Mouse (Mus musculus) hindbrain, embryonic 14.5 days (tissue): ENCODE measurements around the gene Tmem115. TPM values are rescaled to one million over a fixed set of nuclear protein-coding genes. Genes with fewer than 3 reads are reported as not detected.

ENCODE experiments used
- ATAC-seq: fragments of 200-750 bp; cut with Nextera tagmentation; 2 replicates; pipeline ENCODE4 v1.8.0; 2017; ENCODE audit warnings: moderate number of reproducible peaks, mild to moderate bottlenecking, moderate TSS enrichment, moderate library complexity; ENCODE audit not compliant: low FRiP score
- DNase-seq: peaks from one replicate; pipeline ENCODE4 v3.0.0-alpha.2; 2015; ENCODE audit warnings: low spot score
- H3K27ac ChIP-seq: fragments of 300-500 bp; sonication (generic); 2 replicates; pipeline ENCODE4 v1.5.1; 2014; ENCODE audit warnings: mild to moderate bottlenecking, moderate library complexity
- H3K27me3 ChIP-seq: fragments of 300-500 bp; sonication (generic); 2 replicates; pipeline ENCODE4 v1.6.1; 2014; ENCODE audit warnings: mild to moderate bottlenecking, low read length, mixed read lengths; ENCODE audit not compliant: control insufficient read depth, insufficient read depth
- H3K36me3 ChIP-seq: fragments of 300-500 bp; sonication (generic); replicated peaks from 2 replicates; pipeline ENCODE4 v1.6.1; 2014; ENCODE audit not compliant: control insufficient read depth, insufficient read depth
- H3K4me1 ChIP-seq: fragments of 300-500 bp; sonication (generic); replicated peaks from 2 replicates; pipeline ENCODE4 v1.6.1; 2014; ENCODE audit warnings: antibody characterized with exemption, low read length, mixed read lengths; ENCODE audit not compliant: control insufficient read depth, insufficient read depth
- H3K4me2 ChIP-seq: fragments of 300-500 bp; sonication (generic); replicated peaks from 2 replicates; pipeline ENCODE4 v1.6.1; 2014; ENCODE audit warnings: mild to moderate bottlenecking, moderate library complexity
- H3K4me3 ChIP-seq: fragments of 300-500 bp; sonication (generic); replicated peaks from 2 replicates; pipeline ENCODE4 v1.5.1; 2014; ENCODE audit warnings: mild to moderate bottlenecking, low read length
- H3K9ac ChIP-seq: fragments of 300-500 bp; sonication (generic); 2 replicates; pipeline ENCODE4 v1.6.1; 2014
- H3K9me3 ChIP-seq: fragments of 300-500 bp; sonication (generic); 2 replicates; pipeline ENCODE4 v1.6.1; 2016; ENCODE audit warnings: low read length; ENCODE audit not compliant: control insufficient read depth
- WGBS: fragments of 180-500 bp; shearing (Covaris S2); extraction: QIAGEN DNeasy Blood & Tissue Kit; methylation state at CpG from one replicate; pipeline ENCODE4 v1.1.7; 2014; 5-methylcytosine and 5-hydroxymethylcytosine counted together
- polyA plus RNA-seq: library from polyadenylated mRNA; unstranded; fragments of >200 nt; fragmentation: Nextera tagmentation; extraction: Ambion mirVana; gene quantifications from 2 replicates; pipeline ENCODE4 v1.2.1, GENCODE M21; 2014

The Tmem115 gene
- polyA plus RNA-seq, 1 experiment from 2014 or later: 47.1 TPM

- peaks cover 32% of the 10 kb centered on the region for H3K4me1 ChIP-seq
Observed at GRCm38 (mm10) chr9:107544729-107545128, 11.0 kb downstream of the Tmem115 start.

GRCm38 (mm10) chr9:107545199-107545598 is 11.5 kb downstream of the Tmem115 start:
- Histone ChIP-seq H3K36me3 (peaks cover 19% of the 10 kb centered on the region), H3K9me3 (no peaks in the 10 kb centered on the region), H3K27ac (no peak overlapping the region), H3K27me3 (peaks cover 17% of the 10 kb centered on the region), H3K9ac (no peak overlapping the region), H3K4me1 (peaks cover 32% of the 10 kb centered on the region), H3K4me2 (no peak overlapping the region), H3K4me3 (no peak overlapping the region)
- ATAC-seq (no peak), DNase-seq (no peak)
- 83% methylated on average over 10 of the region's 10 CpGs for WGBS

More at GRCm38 (mm10) chr9:107544729-107545128, 11.0 kb downstream of the Tmem115 start:
- H3K27me3 ChIP-seq: peaks cover 12% of the 10 kb centered on the region
- WGBS: 94% methylated on average over 12 of the region's 12 CpGs
- H3K27ac ChIP-seq: no peak overlapping the region
- H3K36me3 ChIP-seq: peaks cover 24% of the 10 kb centered on the region
- H3K9ac ChIP-seq: no peak overlapping the region
- H3K4me3 ChIP-seq: no peak overlapping the region
- no peaks in the 10 kb centered on the region for H3K9me3 ChIP-seq
- no peak overlapping the region for H3K4me2 ChIP-seq
- DNase-seq (no peak), ATAC-seq (no peak)

DNA sequence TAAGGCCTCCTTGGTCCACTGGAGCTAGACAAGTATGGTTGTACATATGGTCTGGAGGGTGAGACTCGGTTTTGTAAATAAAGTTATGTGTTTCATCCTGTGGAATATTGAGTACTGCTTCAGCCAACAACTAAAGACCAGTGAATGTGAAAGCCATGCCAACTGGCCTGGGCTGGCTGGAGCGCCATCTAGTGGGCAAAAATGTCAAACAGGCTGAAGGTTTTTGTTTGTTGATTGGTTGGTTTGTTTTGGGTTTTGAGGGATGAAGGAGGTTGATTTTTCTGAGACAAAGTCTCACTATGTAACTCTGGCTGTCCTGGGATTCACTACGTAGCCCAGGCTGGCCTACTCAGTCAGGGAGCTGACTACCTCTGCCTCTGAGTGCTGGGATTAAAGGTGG is 11.9 kb downstream of the Tmem115 start:
- DNase-seq: peak; percentile 86
- peaks cover 20% of the 10 kb centered on the region for H3K27me3 ChIP-seq
- H3K4me3 ChIP-seq: no peak overlapping the region
- no peaks in the 10 kb centered on the region for H3K9me3 ChIP-seq
- no peak for ATAC-seq
- no peak overlapping the region for H3K4me2 ChIP-seq
- peaks cover 29% of the 10 kb centered on the region for H3K4me1 ChIP-seq
- H3K9ac ChIP-seq: no peak overlapping the region
- peaks cover 15% of the 10 kb centered on the region for H3K36me3 ChIP-seq
- H3K27ac ChIP-seq: no peak overlapping the region
- 12% methylated on average over 3 of the region's 3 CpGs for WGBS

DNA sequence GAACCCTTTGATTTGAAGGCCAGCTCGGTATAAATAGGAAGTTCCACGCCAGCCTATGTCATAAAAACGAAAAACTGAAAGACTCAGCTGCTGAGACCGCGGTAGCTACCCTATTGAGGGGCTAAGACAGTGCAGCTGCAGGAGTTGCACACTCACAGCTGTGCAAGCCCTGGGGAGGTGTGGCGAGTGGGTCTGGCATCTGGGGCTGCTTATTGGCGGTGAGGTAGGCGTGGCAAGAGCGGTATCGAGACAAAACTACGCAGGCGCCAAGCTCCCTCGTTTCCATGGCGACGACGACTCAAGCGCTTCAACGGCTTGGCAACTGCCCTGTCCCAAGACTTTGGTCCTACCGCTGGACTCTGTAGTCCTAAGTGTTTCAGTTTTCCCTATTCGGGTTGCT is 13.3 kb downstream of the Tmem115 start, which contains the start of gene Zmynd10:
Zmynd10 (plus strand) TSS at position 273 of the 400 bp plus-strand sequence.
- peaks cover 34% of the 10 kb centered on the region for H3K27me3 ChIP-seq
- 4% methylated on average over 20 of the region's 20 CpGs for WGBS
- peak within 1 kb of the TSS; percentile 29 for H3K9ac ChIP-seq
- peak within 1 kb of the TSS; percentile 43 for H3K4me2 ChIP-seq
- ATAC-seq: peak; percentile 59
- peaks cover 15% of the 10 kb centered on the region for H3K36me3 ChIP-seq
- 0 out of 2 replicates have a peak within 1 kb of the TSS, but pooled peaks have one; percentile 0 for H3K4me3 ChIP-seq
- H3K27ac ChIP-seq: no peak within 1 kb of the TSS; the same call in 1 of the 2 replicates
- H3K4me1 ChIP-seq: peaks cover 31% of the 10 kb centered on the region
- H3K9me3 ChIP-seq: no peaks in the 10 kb centered on the region
- DNase-seq: peak; percentile 88

DNA sequence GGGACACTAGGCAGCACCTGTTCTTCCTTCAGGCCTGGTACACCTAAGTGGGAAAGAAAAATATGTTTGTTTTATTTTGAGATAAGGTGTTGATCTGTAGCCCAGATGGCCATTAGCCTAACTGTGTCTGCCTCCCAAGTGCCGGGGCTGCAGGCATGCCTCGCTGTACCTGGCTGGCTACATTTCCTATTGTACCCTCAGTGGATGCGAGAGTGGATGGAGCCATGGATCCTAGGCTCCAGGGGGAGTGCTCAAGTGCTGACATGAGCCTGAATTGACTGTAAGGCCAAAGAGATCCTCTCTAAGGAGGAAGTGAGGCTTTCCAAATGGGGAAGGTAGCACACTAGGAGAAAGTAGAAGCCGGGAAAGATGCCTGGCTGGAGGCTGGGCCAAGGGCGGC is 14.2 kb downstream of the Tmem115 start:
- no peak overlapping the region for H3K27ac ChIP-seq
- H3K36me3 ChIP-seq: peaks cover 15% of the 10 kb centered on the region
- 81% methylated on average over 5 of the region's 5 CpGs for WGBS
- no peak overlapping the region for H3K9ac ChIP-seq
- H3K4me3 ChIP-seq: no peak overlapping the region
- DNase-seq (no peak), ATAC-seq (no peak)
- H3K27me3 ChIP-seq: peaks cover 43% of the 10 kb centered on the region
- H3K4me2 ChIP-seq: no peak overlapping the region
- H3K9me3 ChIP-seq: no peaks in the 10 kb centered on the region
- H3K4me1 ChIP-seq: peaks cover 24% of the 10 kb centered on the region

GRCm38 (mm10) chr9:107548820-107549219 is 15.1 kb downstream of the Tmem115 start:
- Histone ChIP-seq H3K9me3 (no peaks in the 10 kb centered on the region), H3K4me2 (no peak overlapping the region), H3K36me3 (peaks cover 15% of the 10 kb centered on the region), H3K27me3 (peaks cover 45% of the 10 kb centered on the region), H3K4me3 (no peak overlapping the region), H3K27ac (no peak overlapping the region), H3K4me1 (peaks cover 30% of the 10 kb centered on the region), H3K9ac (no peak overlapping the region)
- 90% methylated on average over 10 of the region's 10 CpGs for WGBS
- DNase-seq: no peak
- no peak for ATAC-seq

DNA sequence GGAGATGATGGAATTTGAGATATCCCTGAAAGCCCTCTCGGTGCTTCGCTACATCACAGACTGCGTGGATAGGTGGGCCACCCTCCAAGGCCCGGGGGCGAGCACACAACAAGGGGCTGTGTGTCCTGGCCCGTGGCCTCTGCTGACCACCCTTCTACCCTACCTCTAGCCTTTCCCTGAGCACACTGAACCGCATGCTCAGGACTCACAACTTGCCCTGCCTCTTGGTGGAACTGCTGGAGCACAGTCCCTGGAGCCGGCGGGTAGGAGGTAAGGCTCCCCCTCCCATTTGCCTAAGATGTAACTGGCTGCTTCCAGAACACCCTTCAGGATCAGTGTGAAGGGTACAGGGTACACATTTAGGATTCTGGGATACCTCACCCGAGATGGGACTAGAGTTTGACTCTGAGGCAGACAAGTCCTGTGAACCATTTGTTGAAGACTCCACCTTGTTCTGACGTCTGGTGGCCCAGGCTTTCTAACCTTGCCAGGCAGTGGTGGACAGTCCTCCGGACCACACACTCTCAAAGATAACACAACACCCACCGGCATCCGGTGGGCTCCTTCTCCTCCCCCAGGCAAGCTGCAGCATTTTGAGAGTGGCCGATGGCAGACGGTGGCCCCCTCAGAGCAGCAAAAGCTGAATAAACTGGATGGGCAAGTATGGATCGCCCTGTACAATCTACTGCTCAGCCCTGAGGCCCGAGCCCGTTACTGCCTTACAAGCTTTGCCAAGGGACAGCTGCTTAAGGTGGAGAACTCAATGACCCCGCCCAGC is 15.7 kb downstream of the Tmem115 start:
- H3K36me3 ChIP-seq: peaks cover 9% of the 10 kb centered on the region
- H3K9ac ChIP-seq: no peak overlapping the region
- no peak overlapping the region for H3K4me2 ChIP-seq
- no peaks in the 10 kb centered on the region for H3K9me3 ChIP-seq
- no peak for ATAC-seq
- H3K27ac ChIP-seq: no peak overlapping the region
- H3K4me3 ChIP-seq: no peak overlapping the region
- DNase-seq: no peak
- WGBS: 87% methylated on average over 20 of the region's 20 CpGs
- H3K27me3 ChIP-seq: peaks cover 45% of the 10 kb centered on the region
- H3K4me1 ChIP-seq: peaks cover 32% of the 10 kb centered on the region

GRCm38 (mm10) chr9:107550491-107551116 is 16.9 kb downstream of the Tmem115 start:
- no peaks in the 10 kb centered on the region for H3K9me3 ChIP-seq
- 0 out of 2 replicates have a peak overlapping the region, but pooled peaks have one; percentile 33 for H3K4me3 ChIP-seq
- H3K9ac ChIP-seq: peak overlapping the region; percentile 59; the same call in 1 of the 2 replicates
- H3K4me1 ChIP-seq: peaks cover 38% of the 10 kb centered on the region
- peak overlapping the region; percentile 59 for H3K4me2 ChIP-seq
- no peak for DNase-seq
- no peak overlapping the region for H3K27ac ChIP-seq
- peaks cover 45% of the 10 kb centered on the region for H3K27me3 ChIP-seq
- WGBS: 23% methylated on average over 23 of the region's 23 CpGs
- ATAC-seq: no peak
- H3K36me3 ChIP-seq: no peaks in the 10 kb centered on the region

DNA sequence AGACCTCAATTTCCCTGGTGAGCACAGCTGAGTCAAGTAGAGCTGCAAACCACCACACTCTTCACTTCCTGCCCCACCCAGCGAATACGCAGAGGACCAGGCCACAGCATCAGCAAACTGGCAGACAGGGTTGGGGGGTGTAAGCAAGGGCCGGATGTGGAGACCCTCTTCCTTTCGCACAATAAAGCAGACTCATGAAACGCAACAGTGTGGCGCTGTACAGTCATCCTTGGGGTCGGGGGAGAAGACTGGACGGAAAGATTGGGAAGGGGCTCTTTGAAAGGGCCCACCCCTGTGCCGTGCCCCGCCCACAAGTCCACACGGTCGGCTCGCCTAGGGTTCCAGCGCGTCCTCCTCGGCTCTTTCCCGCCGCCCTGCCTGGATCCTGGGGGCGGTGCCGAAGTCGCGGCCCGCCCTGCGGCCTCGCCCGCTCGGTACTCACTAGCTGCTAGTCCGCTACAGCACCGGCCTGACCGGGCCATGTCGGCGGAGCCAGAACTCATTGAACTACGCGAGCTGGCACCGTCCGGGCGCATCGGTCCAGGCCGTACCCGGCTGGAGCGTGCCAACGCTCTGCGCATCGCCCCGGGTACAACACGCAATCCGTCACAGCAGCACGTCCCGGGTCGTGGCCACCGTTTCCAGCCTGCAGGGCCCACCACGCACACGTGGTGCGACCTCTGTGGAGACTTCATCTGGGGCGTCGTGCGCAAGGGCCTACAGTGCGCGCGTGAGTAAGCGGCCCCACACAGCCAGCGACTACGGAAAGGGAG is 17.6 kb downstream of the Tmem115 start, which contains the start of gene Rassf1:
Rassf1 (plus strand) TSS at position 439 of the 773 bp plus-strand sequence.
- Histone ChIP-seq H3K9ac (peak within 1 kb of the TSS; percentile 59), H3K4me3 (peak within 1 kb of the TSS; percentile 33), H3K9me3 (no peaks in the 10 kb centered on the region), H3K4me1 (peaks cover 44% of the 10 kb centered on the region), H3K4me2 (peak within 1 kb of the TSS; percentile 59), H3K27ac (no peak within 1 kb of the TSS), H3K27me3 (peaks cover 45% of the 10 kb centered on the region), H3K36me3 (no peaks in the 10 kb centered on the region)
- ATAC-seq (no peak), DNase-seq (no peak)
- whole genome bisulfite sequencing: 2% methylated on average over 63 of the region's 63 CpGs
